Mouse (Mus musculus) MEL (cell line): Measurements from ENCODE around the gene Adamts1.

Experiments used
- CHD1 ChIP-seq: IDR thresholded peaks from 2 replicates; pipeline ENCODE4 v1.6.1; 2012; ENCODE audit warnings: low read depth, mild to moderate bottlenecking, inconsistent platforms, low read length, improper control_type of control experiment
- GATA1 ChIP-seq: IDR thresholded peaks from 2 replicates; pipeline ENCODE4 v1.6.1; 2011; ENCODE audit warnings: low read depth, low read length, improper control_type of control experiment
- NELFE ChIP-seq: IDR thresholded peaks from 2 replicates; pipeline ENCODE4 v1.6.1; 2011; ENCODE audit warnings: low read depth, low read length, improper control_type of control experiment
- POLR2A ChIP-seq, 2 experiments: IDR thresholded peaks; 2 replicates each; pipeline ENCODE4 v1.6.1; 2011 to 2012; ENCODE audit warnings: low read length in 2 of 2, mild to moderate bottlenecking in 2 of 2, control low read depth in 1 of 2, improper control_type of control experiment in 1 of 2, low read depth in 1 of 2, moderate library complexity in 1 of 2; ENCODE audit not compliant: control insufficient read depth in 1 of 2, insufficient read depth in 1 of 2, poor library complexity in 1 of 2
- TCF12 ChIP-seq: IDR thresholded peaks from 2 replicates; pipeline ENCODE4 v1.6.1; 2014; ENCODE audit warnings: low read depth, mild to moderate bottlenecking, inconsistent platforms, low read length, improper control_type of control experiment, moderate library complexity

DNA sequence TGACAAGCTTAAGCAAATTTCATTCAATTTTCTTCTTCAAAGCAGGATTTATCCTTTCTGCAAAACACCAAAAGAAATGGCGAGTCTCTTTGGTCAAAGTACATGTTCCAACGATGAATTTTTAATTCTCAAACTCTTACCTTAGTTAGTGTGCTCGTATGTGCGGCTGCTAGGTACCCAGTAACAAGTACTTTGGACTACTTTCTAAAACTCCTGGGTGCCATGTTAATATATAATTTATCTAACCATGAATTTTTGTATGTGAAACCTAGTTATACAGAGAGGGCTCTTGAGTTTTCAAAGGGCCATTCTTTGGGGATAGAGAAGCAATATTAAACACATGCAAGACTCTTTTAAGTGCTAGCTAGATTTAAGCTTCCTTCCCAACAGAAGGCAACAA, 5.8 kb downstream of the Adamts1 start:
- TF ChIP-seq GATA1, result no peak
- no peak for TF ChIP-seq POLR2A (IDR thresholded peaks at IDR 0.05; ENCODE audit: control insufficient read depth in 1 of 2, insufficient read depth in 1 of 2, low read depth in 1 of 2, low read length in 2 of 2, poor library complexity in 1 of 2)
- no peak for TF ChIP-seq CHD1
- TF ChIP-seq NELFE, result no peak
- no peak for TF ChIP-seq TCF12
